Mouse (Mus musculus) cortical plate, adult 2 months (tissue): ENCODE measurements around the gene Map3k20.

Source experiments
- CTCF ChIP-seq: fragments of 200-500 bp; IDR thresholded peaks from 2 replicates; pipeline ENCODE4 v1.5.1; 2011; ENCODE audit warnings: mild to moderate bottlenecking, control low read depth, low read length; ENCODE audit not compliant: insufficient read depth; ENCODE audit errors: extremely low read depth
- POLR2A ChIP-seq: fragments of 200-500 bp; IDR thresholded peaks from 2 replicates; pipeline ENCODE4 v1.6.1; 2011; ENCODE audit warnings: mild to moderate bottlenecking, low read length, control low read depth; ENCODE audit not compliant: insufficient read depth; ENCODE audit errors: extremely low read depth

DNA sequence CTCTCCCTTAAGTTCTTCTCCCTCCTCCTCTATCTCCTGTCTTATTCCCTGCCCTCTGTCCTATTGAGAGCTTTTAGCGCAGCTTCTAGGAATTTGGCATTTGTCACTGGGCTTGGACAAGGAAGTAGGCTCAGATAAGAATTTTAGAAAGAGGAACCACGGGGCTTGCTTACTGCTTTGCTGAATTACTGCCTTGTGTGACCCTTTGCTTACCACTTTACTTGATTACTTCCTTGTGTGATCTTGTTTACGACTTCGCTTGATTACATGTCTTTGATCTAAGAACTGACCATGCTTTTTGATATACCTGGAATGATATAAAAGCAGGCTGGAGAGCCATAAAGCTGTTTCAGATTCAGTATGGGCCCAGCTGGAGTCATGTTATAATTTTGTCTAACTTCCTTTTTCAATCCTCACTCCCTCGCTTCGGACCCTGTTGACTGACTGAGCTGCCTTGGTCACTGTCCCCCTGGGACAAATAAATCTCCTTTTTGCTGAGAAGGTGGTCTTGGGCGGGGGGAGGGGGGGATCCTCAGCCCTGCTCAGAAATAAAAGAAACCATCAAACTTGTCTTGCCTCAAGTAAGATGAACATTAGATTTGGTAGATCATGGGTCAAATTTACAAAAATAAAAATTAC is 179.1 kb downstream of the Map3k20 start:
- no peak for TF ChIP-seq CTCF
- no peak for TF ChIP-seq POLR2A
